Mouse (Mus musculus) adrenal gland, adult 8-10 months (tissue): ENCODE data around the gene Uqcc1. TPM values are rescaled to one million over a fixed set of nuclear protein-coding genes. Genes with fewer than 3 reads are reported as not detected.

Source experiments
- DNase-seq: peaks from one replicate; pipeline ENCODE4 v3.0.0; 2022
- total RNA-seq, 4 experiments: library from RNA; stranded (reverse); gene quantifications; 2 replicates each; pipeline ENCODE4 v1.2.4; 2022

Uqcc1 gene
- 100 to 1,000 TPM; 123 to 147 (median 135) TPM for total RNA-seq

GRCm38 (mm10) chr2:155929531-155930442, at the start of gene Uqcc1:
TSS of gene Uqcc1 (minus strand) at chr2:155930310.
- DNase-seq = peak; percentile 94

GRCm38 (mm10) chr2:155979328-155979991, 49.4 kb upstream of the Uqcc1 start:
- no peak for DNase-seq

- DNase-seq = no peak
Observed at GRCm38 (mm10) chr2:155974087-155974731, 44.1 kb upstream of the Uqcc1 start.

GRCm38 (mm10) chr2:155973348-155973747, 43.2 kb upstream of the Uqcc1 start:
- DNase-seq = no peak

DNA sequence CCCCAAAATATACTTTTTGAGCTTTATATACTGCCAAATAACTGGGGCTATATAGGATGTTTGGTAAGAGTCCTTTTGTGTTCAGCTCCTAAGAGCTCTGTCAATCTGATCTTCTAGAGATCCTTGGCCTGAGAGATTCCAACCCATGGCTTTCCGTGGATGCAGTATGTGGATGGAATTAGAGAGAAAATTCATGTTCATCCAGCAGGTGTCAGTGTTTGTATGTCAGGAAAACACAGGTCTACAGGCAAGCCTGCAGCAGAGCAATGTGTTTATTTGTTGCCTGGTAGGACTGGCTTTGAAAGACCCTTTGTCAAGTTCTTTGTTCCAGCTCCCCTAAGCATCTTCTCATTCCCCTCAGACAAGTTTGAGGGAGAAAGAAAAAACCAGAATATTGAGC, 32.9 kb upstream of the Uqcc1 start:
- no peak for DNase-seq

DNA sequence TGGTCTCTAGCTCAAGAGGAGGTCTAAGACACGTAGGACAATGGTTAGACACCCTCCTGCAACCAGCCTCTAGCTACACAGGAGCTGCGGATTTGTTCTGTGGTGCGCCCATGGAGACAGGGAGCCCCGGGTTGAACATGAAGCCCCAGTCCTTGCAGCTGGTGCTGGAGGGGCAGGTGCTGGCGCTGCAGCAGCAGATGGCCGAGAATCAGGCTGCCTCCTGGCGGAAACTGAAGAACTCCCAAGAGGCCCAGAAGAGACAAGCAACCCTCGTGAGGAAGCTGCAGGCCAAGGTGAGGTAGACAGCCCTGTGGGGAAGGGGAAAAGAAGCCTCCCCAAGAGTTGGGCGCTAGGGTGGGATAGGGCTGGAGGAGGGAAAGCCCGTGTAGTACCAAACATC, 31.8 kb upstream of the Uqcc1 start:
- no peak for DNase-seq

DNA sequence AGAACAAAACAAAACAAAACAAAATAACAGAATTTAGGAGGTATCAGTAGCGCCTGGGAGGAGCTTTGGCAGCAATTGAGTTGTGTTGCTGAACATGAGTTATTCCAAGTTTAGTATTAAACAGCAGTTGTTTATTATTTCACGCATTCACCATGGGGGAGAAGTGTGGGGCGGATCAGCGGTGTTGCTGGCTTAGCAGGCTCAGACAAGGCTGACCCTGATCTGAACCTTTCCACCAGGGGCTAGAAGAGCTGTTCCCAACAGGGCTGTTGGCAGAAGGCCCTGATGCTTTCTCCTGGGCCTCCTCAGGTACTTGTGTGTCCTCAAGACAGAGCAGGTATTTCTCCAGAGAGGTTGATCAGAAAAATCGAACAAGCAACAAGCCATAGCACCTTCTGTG, 29.9 kb upstream of the Uqcc1 start:
- no peak for DNase-seq

DNA sequence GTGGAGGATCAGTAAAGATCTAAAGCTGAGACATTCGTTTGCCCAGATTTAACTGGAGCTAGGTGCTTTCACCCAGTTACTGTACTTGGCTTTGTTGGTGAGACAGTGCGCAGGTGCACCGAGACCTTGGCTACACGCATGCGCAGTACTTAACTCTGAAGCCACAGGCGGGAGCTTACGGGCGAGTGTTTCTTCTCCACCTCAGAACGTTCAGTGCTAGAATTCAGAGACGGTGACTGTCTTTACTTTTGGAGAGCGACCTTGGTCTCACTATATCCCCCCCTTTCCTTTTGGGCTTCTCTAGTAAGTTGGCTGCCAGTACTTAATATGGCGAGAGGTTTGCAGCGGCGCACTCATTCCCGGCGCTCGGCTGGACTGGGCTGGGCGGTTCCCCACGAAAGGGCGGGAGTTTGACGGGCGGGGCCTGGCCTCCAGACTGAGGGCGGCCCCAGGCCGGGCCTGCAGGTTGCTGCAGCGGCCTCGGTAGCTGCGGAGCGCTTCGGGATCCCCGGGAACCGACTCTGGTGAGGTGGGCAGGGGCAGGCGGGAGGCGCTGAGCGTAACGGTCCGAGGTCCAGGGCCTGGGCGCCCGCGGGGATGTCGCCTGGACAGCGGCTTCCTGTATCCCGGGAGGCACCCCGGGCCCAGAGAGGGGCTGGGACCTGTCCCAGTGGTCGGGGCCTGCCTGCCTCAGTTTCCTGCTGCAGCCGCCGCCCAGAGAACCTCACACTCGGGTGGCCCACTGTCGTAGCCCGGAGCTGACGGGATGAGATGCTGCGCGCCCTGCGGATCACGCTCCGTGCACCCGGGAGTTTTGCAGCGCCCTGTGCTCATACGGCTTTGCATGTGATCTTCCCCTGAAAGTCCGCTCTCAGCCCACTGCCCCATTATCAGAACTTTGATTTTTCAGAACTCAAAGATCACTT, 26.3 kb upstream of the Uqcc1 start, which contains the start of gene Cep250:
Gene Cep250, plus strand, starts transcription at position 325 of the 926 bp plus-strand sequence.
- peak; percentile 88 for DNase-seq

GRCm38 (mm10) chr2:155952006-155952405, 21.9 kb upstream of the Uqcc1 start:
- DNase-seq = peak; percentile 45

DNA sequence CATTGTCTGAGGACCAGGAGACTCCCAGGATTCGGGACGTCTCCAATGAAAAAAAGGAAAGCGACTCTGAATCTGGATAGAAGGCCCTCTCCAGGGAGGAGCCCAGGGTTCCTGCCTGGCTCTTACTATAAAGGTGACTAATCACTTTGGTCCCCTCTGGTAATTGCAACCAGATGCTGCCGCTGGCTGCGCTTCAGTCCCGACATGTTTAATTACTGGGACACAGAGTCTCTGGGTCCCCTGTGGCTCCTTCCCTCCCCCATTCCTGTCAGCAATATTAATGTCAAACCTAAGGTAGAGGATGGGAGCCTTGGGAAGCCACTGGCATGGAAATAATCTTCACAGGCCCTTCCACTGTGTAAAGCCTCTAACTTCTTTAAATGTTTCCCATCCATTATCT, 19.3 kb upstream of the Uqcc1 start:
- no peak for DNase-seq

- no peak for DNase-seq
Observed at GRCm38 (mm10) chr2:155947390-155948002, 17.4 kb upstream of the Uqcc1 start.

GRCm38 (mm10) chr2:155946499-155946898, 16.4 kb upstream of the Uqcc1 start:
- DNase-seq = no peak

GRCm38 (mm10) chr2:155946069-155946468, 16.0 kb upstream of the Uqcc1 start:
- DNase-seq = peak; percentile 60

- no peak for DNase-seq
Observed at GRCm38 (mm10) chr2:155945580-155945979, 15.5 kb upstream of the Uqcc1 start.

- DNase-seq = no peak
Observed at GRCm38 (mm10) chr2:155945124-155945523, 15.0 kb upstream of the Uqcc1 start, which contains the start of gene Gdf5. TSS of gene Gdf5 (minus strand) at chr2:155945367.

GRCm38 (mm10) chr2:155944685-155945084, 14.6 kb upstream of the Uqcc1 start:
- no peak for DNase-seq

DNA sequence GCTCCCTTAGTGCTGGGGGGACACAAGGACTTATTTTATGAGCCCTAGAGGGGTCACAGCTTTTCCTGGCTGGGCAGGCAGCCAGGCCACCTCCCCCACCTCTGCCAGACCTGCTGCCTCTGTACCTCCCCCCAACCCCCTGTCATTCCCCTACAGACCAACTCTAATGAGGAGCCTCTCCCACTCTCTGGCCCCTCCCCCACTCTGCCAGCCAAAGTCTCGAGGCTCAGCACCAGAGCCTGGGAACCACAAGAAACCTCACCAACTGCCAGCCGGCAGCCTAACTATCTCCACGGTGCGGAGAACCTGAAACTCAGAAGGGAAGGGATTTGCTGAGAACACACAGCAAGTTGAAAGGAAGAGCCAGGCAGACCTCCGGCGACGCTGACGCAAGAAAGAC, 13.4 kb upstream of the Uqcc1 start:
- DNase-seq = no peak

GRCm38 (mm10) chr2:155941697-155942442, 11.8 kb upstream of the Uqcc1 start:
- DNase-seq = peak; percentile 77

DNA sequence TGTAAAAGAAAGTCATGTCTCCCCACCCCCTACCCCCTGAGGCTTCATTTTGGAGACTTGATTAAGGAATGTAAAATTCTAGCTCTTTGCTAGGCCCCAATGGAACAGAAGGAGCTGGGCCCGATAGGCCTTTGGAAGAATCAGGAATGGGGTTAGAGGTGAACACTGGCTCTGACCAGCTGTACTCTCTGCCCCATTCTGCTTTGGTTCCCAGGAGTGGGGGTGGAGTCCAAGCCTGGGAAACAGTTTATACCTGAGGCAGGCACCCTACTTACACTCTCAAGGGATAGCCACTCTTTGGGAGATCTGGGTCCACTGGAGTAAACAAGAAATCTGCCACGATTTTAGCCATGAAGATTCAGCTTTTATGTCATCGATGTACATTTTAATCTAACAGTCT, 10.6 kb upstream of the Uqcc1 start, which contains the start of gene Gm15557:
Gene Gm15557, plus strand, starts transcription at position 48 of the 400 bp plus-strand sequence.
- no peak for DNase-seq

DNA sequence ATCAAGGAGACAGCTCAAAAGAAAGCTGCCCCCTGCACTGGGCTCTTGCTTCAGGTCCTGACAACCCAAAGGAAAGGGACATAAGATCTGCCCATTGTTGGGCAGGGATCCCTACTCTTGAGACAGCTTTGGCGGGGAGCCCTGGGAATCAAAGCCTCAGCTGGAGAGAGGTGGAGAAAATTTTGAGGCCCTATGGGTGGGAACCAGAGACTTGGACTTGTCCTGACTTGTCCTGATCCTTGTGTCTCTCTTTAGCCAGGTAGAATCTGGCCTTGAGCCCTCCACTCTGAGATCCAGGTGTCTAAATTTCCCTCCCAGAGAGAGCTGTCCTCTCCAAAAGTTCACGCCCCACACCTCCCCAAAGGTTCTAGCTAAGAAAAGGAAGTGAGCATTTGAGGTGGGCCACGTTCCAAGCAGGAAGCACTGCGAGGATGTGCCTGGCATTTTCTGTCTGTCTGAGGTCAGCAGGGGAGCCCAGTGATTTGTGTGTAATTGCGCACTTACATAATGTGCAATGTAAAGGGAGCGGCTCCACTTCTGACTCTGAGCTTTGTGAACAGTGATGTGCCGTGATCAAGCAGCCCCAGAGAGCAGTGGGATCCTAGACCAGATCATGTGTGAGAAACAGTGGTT, 9.9 kb upstream of the Uqcc1 start:
- DNase-seq = no peak
